Mouse (Mus musculus) thymus, adult 2 months (tissue): ENCODE results near the gene Gpatch2l. TPM values are rescaled to one million over a fixed set of nuclear protein-coding genes. Genes with fewer than 3 reads are reported as not detected.

ENCODE experiments used
- DNase-seq: peaks from one replicate; pipeline ENCODE4 v3.0.0; 2021
- H3K27ac ChIP-seq: fragments of 200-500 bp; 2 replicates; pipeline ENCODE4 v1.5.1; 2012; ENCODE audit warnings: low read length, control low read depth; ENCODE audit not compliant: control insufficient read depth, insufficient read depth
- H3K27me3 ChIP-seq: fragments of 200-500 bp; 2 replicates; pipeline ENCODE4 v1.6.1; 2012; ENCODE audit warnings: mild to moderate bottlenecking, low read length, moderate library complexity, mixed read lengths; ENCODE audit not compliant: control insufficient read depth, insufficient read depth
- H3K36me3 ChIP-seq: fragments of 200-500 bp; 2 replicates; pipeline ENCODE4 v1.6.1; 2012; ENCODE audit warnings: mild to moderate bottlenecking, low read length, moderate library complexity; ENCODE audit not compliant: control insufficient read depth, insufficient read depth
- H3K4me1 ChIP-seq: fragments of 200-500 bp; replicated peaks from 2 replicates; pipeline ENCODE4 v1.6.1; 2012; ENCODE audit warnings: low read length; ENCODE audit not compliant: control insufficient read depth, insufficient read depth
- H3K4me3 ChIP-seq: fragments of 200-500 bp; 2 replicates; pipeline ENCODE4 v1.5.1; 2012; ENCODE audit warnings: mild to moderate bottlenecking, low read length, control low read depth, moderate library complexity; ENCODE audit not compliant: control insufficient read depth, insufficient read depth
- CTCF ChIP-seq: fragments of 200-500 bp; IDR thresholded peaks from 2 replicates; pipeline ENCODE4 v1.5.1; 2012; ENCODE audit warnings: mild to moderate bottlenecking, control low read depth, low read length, moderate library complexity, borderline replicate concordance; ENCODE audit not compliant: control insufficient read depth, poor library complexity, insufficient read depth; ENCODE audit errors: extremely low read depth
- POLR2A ChIP-seq: fragments of 200-500 bp; IDR thresholded peaks from 2 replicates; pipeline ENCODE4 v1.6.1; 2012; ENCODE audit warnings: mild to moderate bottlenecking, low read length, control low read depth, moderate library complexity; ENCODE audit not compliant: control insufficient read depth, poor library complexity, insufficient read depth; ENCODE audit errors: extremely low read depth
- WGBS: fragments of 180-500 bp; shearing (Covaris S2); methylation state at CpG from one replicate; pipeline ENCODE4 v1.1.7; 2018; 5-methylcytosine and 5-hydroxymethylcytosine counted together
- polyA plus RNA-seq: library from polyadenylated mRNA; depleted of rRNA; stranded (reverse); fragments of >200 nt; gene quantifications from 2 replicates; pipeline ENCODE4 v1.2.3, GENCODE M21; 2012

The Gpatch2l gene
- polyA plus RNA-seq, 1 experiment, result 22.7 TPM

GRCm38 (mm10) chr12:86243936-86244335, 2.3 kb downstream of the Gpatch2l start:
- H3K4me1 ChIP-seq, result peaks cover 17% of the 10 kb centered on the region
- no peak for TF ChIP-seq CTCF
- TF ChIP-seq POLR2A, result no peak
- no peaks in the 10 kb centered on the region for H3K27me3 ChIP-seq
- H3K36me3 ChIP-seq, result peaks cover 21% of the 10 kb centered on the region
- DNase-seq, result no peak
- no peak overlapping the region for H3K4me3 ChIP-seq
- no peak overlapping the region for H3K27ac ChIP-seq
- WGBS, result 97% methylated on average over 17 of the region's 17 CpGs

- H3K27ac ChIP-seq, result no peak overlapping the region
- 0 out of 2 replicates have a peak, but pooled peaks cover 4% of the 10 kb centered on the region for H3K4me1 ChIP-seq
- H3K36me3 ChIP-seq, result peaks cover 10% of the 10 kb centered on the region
- no peaks in the 10 kb centered on the region for H3K27me3 ChIP-seq
- no peak for TF ChIP-seq CTCF
- no peak for TF ChIP-seq POLR2A
- DNase-seq, result no peak
- no peak overlapping the region for H3K4me3 ChIP-seq
- 97% methylated on average over 4 of the region's 4 CpGs for WGBS
These were observed 8.5 kb downstream of the Gpatch2l start for GRCm38 (mm10) chr12:86250183-86250582.

- Histone ChIP-seq H3K4me3 (no peak overlapping the region), H3K27ac (no peak overlapping the region), H3K36me3 (peaks cover 10% of the 10 kb centered on the region), H3K4me1 (no peaks in the 10 kb centered on the region), H3K27me3 (no peaks in the 10 kb centered on the region)
- no peak for TF ChIP-seq CTCF
- no peak for TF ChIP-seq POLR2A
- 98% methylated on average over 7 of the region's 7 CpGs for WGBS
- DNase-seq, result no peak
These were observed 13.3 kb downstream of the Gpatch2l start for GRCm38 (mm10) chr12:86254910-86255309.

- no peak for TF ChIP-seq POLR2A
- no peak for TF ChIP-seq CTCF
- Histone ChIP-seq H3K36me3 (peaks cover 31% of the 10 kb centered on the region), H3K4me1 (no peaks in the 10 kb centered on the region), H3K4me3 (no peak overlapping the region), H3K27ac (no peak overlapping the region), H3K27me3 (no peaks in the 10 kb centered on the region)
- WGBS, result 94% methylated on average over 9 of the region's 9 CpGs
- DNase-seq, result no peak
These were observed 30.0 kb downstream of the Gpatch2l start for GRCm38 (mm10) chr12:86271626-86272025.

GRCm38 (mm10) chr12:86274246-86274645, 32.6 kb downstream of the Gpatch2l start:
- H3K36me3 ChIP-seq, result peaks cover 21% of the 10 kb centered on the region
- H3K4me3 ChIP-seq, result no peak overlapping the region
- TF ChIP-seq CTCF, result no peak
- no peaks in the 10 kb centered on the region for H3K4me1 ChIP-seq
- no peak overlapping the region for H3K27ac ChIP-seq
- DNase-seq, result no peak
- 88% methylated on average over 2 of the region's 2 CpGs for WGBS
- H3K27me3 ChIP-seq, result no peaks in the 10 kb centered on the region

- H3K4me1 ChIP-seq, result no peaks in the 10 kb centered on the region
- no peaks in the 10 kb centered on the region for H3K27me3 ChIP-seq
- peaks cover 18% of the 10 kb centered on the region for H3K36me3 ChIP-seq
- H3K27ac ChIP-seq, result no peak overlapping the region
- TF ChIP-seq CTCF (no peak), POLR2A (no peak)
- no peak for DNase-seq
- WGBS, result over 99% methylated on average over 3 of the region's 3 CpGs
- no peak overlapping the region for H3K4me3 ChIP-seq
These were observed 34.1 kb downstream of the Gpatch2l start for GRCm38 (mm10) chr12:86275731-86276130.

- WGBS, result 93% methylated on average over 2 of the region's 2 CpGs
- TF ChIP-seq CTCF (no peak), POLR2A (no peak)
- DNase-seq, result no peak
- Histone ChIP-seq H3K27ac (no peak overlapping the region), H3K4me3 (no peak overlapping the region), H3K4me1 (no peaks in the 10 kb centered on the region), H3K27me3 (no peaks in the 10 kb centered on the region), H3K36me3 (peaks cover 12% of the 10 kb centered on the region)
These were observed 34.8 kb downstream of the Gpatch2l start for GRCm38 (mm10) chr12:86276463-86276862.
